Mouse (Mus musculus) gastrocnemius, adult 2 months (tissue): ENCODE results near the gene Shroom1. TPM values are rescaled to one million over a fixed set of nuclear protein-coding genes. Genes with fewer than 3 reads are reported as not detected.

Experiments used
- DNase-seq: peaks from one replicate; pipeline ENCODE4 v3.0.0; 2022
- H3K27ac ChIP-seq: fragments of 200-600 bp; 2 replicates; pipeline ENCODE4 v1.8.1; 2022; ENCODE audit warnings: mild to moderate bottlenecking
- H3K4me3 ChIP-seq: fragments of 200-600 bp; 2 replicates; pipeline ENCODE4 v1.8.1; 2022; ENCODE audit warnings: mild to moderate bottlenecking, moderate library complexity
- CTCF ChIP-seq: fragments of 200-600 bp; IDR thresholded peaks from 2 replicates; pipeline ENCODE4 v1.8.1; 2022; ENCODE audit warnings: antibody characterized with exemption, mild to moderate bottlenecking, moderate library complexity
- intact Hi-C: fragments of 180-260 bp; cut with DNase I; formaldehyde crosslinking; loops from one replicate; pipeline ENCODE4 v1.15.1; 2025
- total RNA-seq, 2 experiments: library from RNA; stranded (reverse); gene quantifications; 2 replicates each; pipeline ENCODE4 v1.2.3; 2021

The Shroom1 gene
- total RNA-seq, 2 experiments from 2014 or later: 0.36 to 0.54 TPM

GRCm38 (mm10) chr11:53452396-53452795, 4.6 kb upstream of the Shroom1 start:
- intact Hi-C loops: no loop called here
- Histone ChIP-seq H3K27ac (no peak overlapping the region), H3K4me3 (no peak overlapping the region)
- no peak for TF ChIP-seq CTCF
- no peak for DNase-seq

GRCm38 (mm10) chr11:53453031-53453430, 4.0 kb upstream of the Shroom1 start:
- intact Hi-C loops: no loop called here
- no peak for TF ChIP-seq CTCF
- H3K4me3 ChIP-seq: no peak overlapping the region
- DNase-seq: no peak
- no peak overlapping the region for H3K27ac ChIP-seq

DNA sequence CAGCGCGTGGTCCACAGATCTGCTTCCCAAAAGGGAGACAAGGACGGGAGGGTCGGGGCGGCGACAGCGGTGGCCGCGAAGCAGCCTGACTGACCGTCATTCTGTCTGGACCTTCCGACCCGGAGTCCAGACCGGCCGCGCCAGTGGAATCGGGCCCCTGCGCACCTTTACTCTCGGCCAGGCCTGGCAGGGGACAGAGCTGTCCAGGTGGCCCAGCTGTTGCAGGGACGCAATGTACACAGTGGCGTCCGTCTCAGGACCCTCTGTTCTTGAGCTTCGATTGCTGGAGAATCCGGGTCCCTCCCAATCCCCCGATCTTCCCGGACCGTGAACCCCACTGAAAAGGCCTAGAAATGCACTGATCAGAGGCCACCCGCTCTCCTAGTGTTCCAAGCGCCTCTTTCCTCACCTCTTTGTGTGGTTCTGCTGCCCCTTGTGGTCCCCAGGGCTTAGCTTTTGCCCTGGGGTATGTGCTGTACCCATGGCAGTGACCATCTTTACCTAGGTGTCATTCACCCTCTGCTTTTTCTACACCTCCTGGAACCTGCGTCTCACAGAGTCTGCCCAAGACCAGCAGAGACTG, 458 bp downstream of the Shroom1 start:
- DNase-seq: no peak
- H3K4me3 ChIP-seq: peak overlapping the region; percentile 71
- TF ChIP-seq CTCF: peak; percentile 25; the same call in 1 of the 2 replicates
- intact Hi-C loops: no loop called here
- H3K27ac ChIP-seq: peak overlapping the region; percentile 61

DNA sequence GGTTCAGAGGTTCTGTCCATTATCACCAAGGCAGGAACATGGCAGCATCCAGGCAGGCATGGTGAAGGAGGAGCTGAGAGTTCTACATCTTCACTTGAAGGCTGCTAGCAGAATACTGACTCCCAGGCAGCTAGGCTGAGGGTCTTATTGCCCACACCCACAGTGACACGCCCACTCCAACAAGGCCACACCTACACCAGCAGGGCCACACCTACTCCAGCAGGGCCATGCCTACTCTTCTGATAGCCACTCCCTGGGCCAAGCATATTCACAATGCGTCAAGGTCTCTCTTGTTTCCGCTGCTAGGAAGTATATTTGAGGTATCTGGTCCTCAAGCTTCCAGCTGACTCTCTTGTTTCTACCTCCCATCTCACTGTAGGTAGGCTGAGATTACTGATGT, 2.0 kb downstream of the Shroom1 start:
- intact Hi-C loops: no loop called here
- Histone ChIP-seq H3K27ac (no peak overlapping the region), H3K4me3 (no peak overlapping the region)
- no peak for TF ChIP-seq CTCF
- no peak for DNase-seq

GRCm38 (mm10) chr11:53460192-53460591, 3.2 kb downstream of the Shroom1 start:
- no peak for DNase-seq
- Histone ChIP-seq H3K27ac (no peak overlapping the region), H3K4me3 (no peak overlapping the region)
- TF ChIP-seq CTCF: no peak
- intact Hi-C loops: no loop called here

DNA sequence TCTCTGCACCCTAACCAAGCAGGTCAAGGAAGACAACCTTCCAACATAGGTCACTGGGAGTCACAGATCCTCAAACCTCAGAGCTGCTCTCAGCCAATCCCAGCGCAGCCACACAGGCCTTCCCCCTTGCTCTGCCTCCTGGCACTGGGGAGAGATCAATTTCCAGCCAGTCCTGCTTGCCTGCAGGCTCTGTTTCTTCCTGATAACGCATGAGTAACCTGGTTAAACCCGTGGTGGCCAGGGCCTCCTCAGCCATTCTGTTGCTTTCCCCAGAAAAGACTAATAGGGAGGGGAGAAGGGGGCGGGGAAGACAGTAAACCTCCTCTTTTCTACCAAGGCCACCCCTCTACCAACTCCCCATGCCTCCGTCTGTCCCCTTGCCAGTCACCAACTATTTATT, 4.7 kb downstream of the Shroom1 start:
- no peak overlapping the region for H3K4me3 ChIP-seq
- intact Hi-C loops: no loop called here
- no peak overlapping the region for H3K27ac ChIP-seq
- TF ChIP-seq CTCF: no peak
- no peak for DNase-seq

GRCm38 (mm10) chr11:53463551-53464424, 6.8 kb downstream of the Shroom1 start:
- no peak for TF ChIP-seq CTCF
- peak; percentile 38 for DNase-seq
- intact Hi-C loops: no loop called here
- peak overlapping the region; percentile 71 for H3K4me3 ChIP-seq
- no peak overlapping the region for H3K27ac ChIP-seq

DNA sequence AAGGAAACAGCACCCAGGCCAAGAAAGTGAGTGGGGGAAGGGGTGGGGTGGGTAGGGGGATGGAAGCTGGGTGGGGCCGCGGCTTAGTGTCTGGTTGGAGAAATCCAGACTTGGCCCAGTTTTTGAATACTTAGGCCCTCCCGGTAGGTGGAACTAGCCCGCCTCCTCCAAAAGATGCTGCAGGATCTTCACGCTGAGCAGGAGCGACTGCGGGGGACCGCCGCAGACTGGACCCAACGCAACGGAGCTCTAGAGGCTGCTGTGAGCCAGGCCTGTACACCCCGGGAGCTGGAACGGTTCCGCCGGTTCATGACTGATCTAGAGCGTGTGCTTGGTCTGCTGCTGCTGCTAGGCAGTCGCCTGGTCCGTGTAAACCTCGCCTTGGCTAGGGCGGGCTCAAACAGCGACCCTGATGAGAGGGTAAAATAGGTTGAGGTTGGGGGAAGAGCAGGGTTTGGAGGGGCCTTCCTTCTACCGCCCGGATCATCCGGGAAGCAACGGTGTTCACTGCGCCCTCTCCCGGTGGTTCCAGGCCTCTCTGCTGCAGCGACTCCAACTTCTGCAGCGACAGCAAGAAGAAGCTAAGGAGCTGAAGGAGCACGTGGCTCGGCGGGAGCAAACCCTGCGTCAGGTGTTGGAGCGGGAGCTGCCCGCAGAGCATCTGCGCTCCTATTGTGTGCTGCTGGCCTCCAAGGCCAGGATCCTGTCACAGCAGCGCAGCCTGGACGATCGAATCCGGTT, 9.4 kb downstream of the Shroom1 start:
- TF ChIP-seq CTCF: peak; percentile 89
- DNase-seq: peak; percentile 88
- H3K27ac ChIP-seq: peak overlapping the region; percentile 63
- peak overlapping the region; percentile 64 for H3K4me3 ChIP-seq
- intact Hi-C loops: loop anchor here (5.0 kb wide), 1 partner anchor 56 kb away; no protein-coding TSS in a partner anchor

DNA sequence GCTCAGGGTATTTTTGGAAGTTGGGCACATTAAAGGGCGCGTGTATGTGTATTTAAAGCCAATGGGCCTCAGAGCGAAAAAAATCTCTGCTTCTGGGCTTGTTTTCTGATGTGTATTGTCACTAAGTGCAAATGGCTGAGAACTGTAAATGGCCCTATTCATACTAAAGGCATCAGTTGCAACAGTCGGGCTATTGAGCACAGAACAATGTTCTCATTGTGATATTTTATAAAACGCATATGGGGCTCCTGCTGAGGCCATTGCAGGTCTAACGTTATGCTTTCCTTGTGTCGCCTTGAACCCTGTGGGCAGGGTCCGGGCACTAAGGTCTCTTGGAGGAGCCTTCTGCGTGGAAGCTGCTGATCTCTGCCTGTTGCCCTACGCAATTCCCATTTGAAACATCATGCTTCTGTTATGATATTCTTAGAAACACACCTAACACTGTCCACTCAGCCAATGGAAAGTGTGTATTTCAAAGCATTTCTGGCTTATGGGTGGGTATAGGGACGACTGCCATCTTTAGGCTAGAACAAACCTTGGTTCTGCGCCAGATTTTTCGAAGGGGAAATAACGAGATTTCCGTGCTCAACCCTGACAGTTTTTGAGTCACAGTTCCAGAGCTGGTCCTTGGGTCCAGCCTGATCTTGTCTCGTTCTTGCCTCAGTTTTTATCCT, 12.4 kb downstream of the Shroom1 start:
- intact Hi-C loops: loop anchor here (5.0 kb wide), 1 partner anchor 53 kb away; no protein-coding TSS in a partner anchor
- Histone ChIP-seq H3K27ac (peak overlapping the region; percentile 76), H3K4me3 (peak overlapping the region; percentile 60)
- TF ChIP-seq CTCF: no peak
- no peak for DNase-seq

DNA sequence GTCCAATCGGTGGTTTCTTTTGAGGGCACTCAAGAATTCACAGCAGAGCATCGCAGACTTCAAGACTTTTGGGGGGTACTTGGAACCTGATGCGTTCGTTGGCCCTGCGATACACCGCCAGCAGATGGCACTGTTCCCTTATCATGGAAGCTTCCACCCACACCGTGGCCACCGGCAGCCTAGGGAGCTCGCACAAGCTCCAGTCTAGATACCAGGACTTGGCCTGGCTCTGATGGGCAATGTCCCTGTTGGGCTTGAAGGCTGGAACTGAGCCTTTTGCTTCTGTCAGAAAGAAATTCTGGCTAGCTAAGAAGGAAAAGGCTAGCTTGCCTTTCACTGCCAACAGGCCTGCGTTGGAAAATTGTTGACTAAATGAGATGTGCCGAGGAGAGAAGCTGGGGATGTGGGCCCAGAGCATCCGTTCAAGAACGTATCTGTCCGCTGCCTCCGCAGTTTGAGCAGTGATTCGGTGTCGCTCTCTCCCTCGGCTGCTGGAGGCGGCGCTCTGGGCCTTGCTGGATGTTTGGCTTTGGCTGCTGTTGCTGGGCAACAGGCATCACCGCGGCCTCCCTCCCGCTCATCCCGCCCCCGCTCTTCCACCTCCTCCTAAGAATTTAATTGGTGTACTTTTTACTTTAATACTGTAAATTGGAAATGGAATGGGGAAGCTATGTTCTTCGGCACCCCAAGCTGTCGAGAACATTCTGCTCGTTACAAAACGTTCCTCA, 13.1 kb downstream of the Shroom1 start, which contains the start of gene Gm9837:
Gene Gm9837 (minus strand): TSS at position 512 of the 728 bp plus-strand sequence.
- DNase-seq: peak; percentile 92
- TF ChIP-seq CTCF: no peak; the same call in 1 of the 2 replicates
- H3K27ac ChIP-seq: peak within 1 kb of the TSS; percentile 76
- intact Hi-C loops: loop anchor here (1.0 to 5.0 kb wide), 3 partner anchors 52 to 157 kb away; partner anchors contain the start of gene Kif3a
- peak within 1 kb of the TSS; percentile 60 for H3K4me3 ChIP-seq

- peak; percentile 18; the same call in 1 of the 2 replicates for TF ChIP-seq CTCF
- H3K4me3 ChIP-seq: no peak overlapping the region
- DNase-seq: no peak
- no peak overlapping the region for H3K27ac ChIP-seq
- intact Hi-C loops: no loop called here
These were observed 15.7 kb downstream of the Shroom1 start for GRCm38 (mm10) chr11:53472709-53473108.
